Mouse (Mus musculus) cerebellum, adult 8-10 months (tissue): ENCODE data around the gene Stxbp5.

Source experiments
- DNase-seq: peaks from one replicate; pipeline ENCODE4 v3.0.0; 2022

Stxbp5 gene

DNA sequence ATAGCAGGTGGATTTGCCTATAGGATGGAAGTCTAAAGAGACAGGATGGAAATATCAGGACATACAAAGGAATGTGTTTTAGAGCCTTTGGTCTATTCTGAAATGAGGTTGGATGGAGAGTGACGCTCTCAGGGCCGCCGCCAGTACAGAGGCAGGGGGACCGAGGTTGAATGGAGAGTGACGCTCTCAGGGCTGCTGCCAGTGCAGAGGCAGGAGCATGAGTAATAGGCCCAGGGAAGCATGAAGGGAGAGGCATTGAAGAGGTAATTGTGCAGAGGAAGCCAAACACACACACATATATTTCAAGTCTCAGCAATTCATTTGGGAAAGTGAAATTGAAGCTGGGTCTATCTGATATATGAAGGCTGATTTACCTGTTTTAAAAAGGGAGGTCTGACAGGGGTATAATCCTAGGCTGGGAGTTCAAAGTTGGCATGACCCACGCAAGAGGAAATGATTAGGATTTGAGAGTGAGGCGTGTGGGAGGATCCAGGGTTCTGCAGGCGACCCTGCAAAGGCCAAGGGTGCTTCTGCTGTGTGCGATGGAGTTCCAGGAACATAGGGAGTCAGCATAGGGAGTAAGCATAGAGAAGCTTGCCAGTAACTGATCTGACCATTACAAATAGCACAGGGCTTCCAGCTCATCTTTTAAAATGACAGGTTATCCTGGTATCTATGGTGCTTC, 168.7 kb downstream of the Stxbp5 start:
- no peak for DNase-seq

DNA sequence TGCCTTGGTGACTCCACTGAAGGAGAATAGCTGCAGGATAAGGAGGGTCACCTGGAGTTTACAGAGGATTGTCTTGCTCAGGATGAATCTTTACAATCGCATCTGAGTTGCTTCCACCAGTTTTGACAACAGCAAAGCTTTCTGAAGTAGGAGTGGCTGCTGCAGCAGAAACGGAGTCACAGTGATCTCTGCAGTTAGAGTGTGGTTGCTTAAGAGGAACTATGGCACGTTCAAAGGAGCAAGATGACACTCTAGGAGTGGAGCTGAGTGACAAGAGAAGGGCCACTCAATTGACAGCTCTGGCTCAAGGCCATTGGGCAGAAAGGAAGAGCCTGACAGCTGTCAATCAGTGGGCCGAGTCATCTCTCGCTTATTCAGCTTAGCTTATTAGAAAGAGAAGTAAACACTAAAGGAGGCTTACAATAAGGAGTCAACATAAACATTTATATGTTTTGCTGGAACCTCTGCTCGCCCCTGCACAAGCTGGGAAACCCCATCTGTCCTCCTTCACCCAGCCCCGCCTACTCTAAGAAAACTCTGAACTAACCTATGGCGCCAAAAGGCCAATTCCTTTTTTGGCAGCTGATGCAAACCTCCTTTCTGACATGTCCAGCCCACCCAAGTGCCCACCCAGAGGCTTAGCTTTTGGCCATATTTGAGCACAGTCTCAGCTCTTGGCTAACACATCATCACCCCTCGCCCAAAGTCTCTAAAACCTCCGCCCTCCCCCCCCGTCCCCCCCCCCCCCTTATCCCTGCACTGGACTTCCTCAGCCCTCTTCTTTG, 178.2 kb downstream of the Stxbp5 start:
- DNase-seq: no peak

DNA sequence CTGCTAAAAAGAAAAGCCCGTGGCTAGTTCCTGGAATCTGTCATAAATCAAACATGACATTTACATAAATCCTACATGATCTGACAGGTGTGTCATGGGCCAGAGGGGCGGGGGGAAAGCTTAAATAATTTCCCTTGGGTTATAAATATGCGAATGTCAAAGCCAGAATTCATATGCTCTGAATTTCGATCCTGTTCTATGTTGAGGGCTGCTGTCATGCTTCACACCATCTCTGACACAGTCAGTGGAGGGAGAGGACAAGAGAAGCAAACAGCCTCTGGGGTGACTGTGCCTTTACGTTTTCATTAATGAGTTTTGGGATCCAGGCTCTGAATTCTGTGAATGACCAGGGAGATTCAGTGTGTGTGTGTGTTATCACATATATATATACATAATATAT, 180.9 kb downstream of the Stxbp5 start:
- no peak for DNase-seq

DNA sequence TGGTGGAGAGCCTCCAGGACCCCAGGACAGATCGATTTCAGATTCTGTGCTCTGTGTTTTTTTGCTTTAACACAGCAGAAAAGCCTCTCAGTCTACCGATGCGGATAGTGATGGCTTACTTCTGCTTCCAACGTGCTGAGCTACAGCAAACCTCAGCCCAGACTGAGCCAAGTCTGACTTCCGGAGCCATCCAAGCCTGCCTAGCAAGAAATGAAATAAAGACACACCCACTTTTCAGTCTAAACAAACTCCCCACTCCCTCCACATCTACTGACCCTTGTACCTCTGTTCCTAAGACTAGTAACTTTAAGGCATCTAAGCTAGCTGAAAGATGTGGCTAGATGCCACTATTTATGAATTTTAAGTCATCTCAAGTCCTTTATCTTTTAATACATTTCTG, 182.8 kb downstream of the Stxbp5 start:
- DNase-seq: no peak
